Mouse (Mus musculus): ENCODE data around the gene Hist2h2bb.

GRCm38 (mm10) chr3:96266132-96266710 is 3.3 kb upstream of the Hist2h2bb start:
- TF ChIP-seq CTCF (conservative IDR thresholded peaks at IDR 0.05; ENCODE audit: low read length) = no peak
- TF ChIP-seq POU5F1 (IDR thresholded peaks at IDR 0.05; ENCODE audit: borderline replicate concordance, low read length) = no peak
- TF ChIP-seq NANOG (IDR thresholded peaks at IDR 0.05; ENCODE audit: borderline replicate concordance, low read length) = no peak
